Mouse (Mus musculus) embryonic facial prominence, embryonic 12.5 days (tissue): ENCODE results near the gene Cmc2. TPM values are rescaled to one million over a fixed set of nuclear protein-coding genes. Genes with fewer than 3 reads are reported as not detected.

Experiments
- ATAC-seq: fragments of 200-750 bp; cut with Nextera tagmentation; 2 replicates; pipeline ENCODE4 v1.8.0; 2017; ENCODE audit not compliant: insufficient number of reproducible peaks, insufficient read depth, low FRiP score, low TSS enrichment
- H3K27ac ChIP-seq: fragments of 300-500 bp; sonication (generic); 2 replicates; pipeline ENCODE4 v1.5.1; 2016; ENCODE audit warnings: mild to moderate bottlenecking
- H3K27me3 ChIP-seq: fragments of 300-500 bp; sonication (generic); 2 replicates; pipeline ENCODE4 v1.6.1; 2016; ENCODE audit warnings: mild to moderate bottlenecking, moderate library complexity
- H3K36me3 ChIP-seq: fragments of 300-500 bp; sonication (generic); 2 replicates; pipeline ENCODE4 v1.6.1; 2016; ENCODE audit warnings: mild to moderate bottlenecking
- H3K4me1 ChIP-seq: fragments of 300-500 bp; sonication (generic); 2 replicates; pipeline ENCODE4 v1.6.1; 2016
- H3K4me2 ChIP-seq: fragments of 300-500 bp; sonication (generic); replicated peaks from 2 replicates; pipeline ENCODE4 v1.6.1; 2016; ENCODE audit warnings: mild to moderate bottlenecking, moderate library complexity
- H3K4me3 ChIP-seq: fragments of 300-500 bp; sonication (generic); 2 replicates; pipeline ENCODE4 v1.5.1; 2016; ENCODE audit warnings: mild to moderate bottlenecking
- H3K9ac ChIP-seq: fragments of 300-500 bp; sonication (generic); 2 replicates; pipeline ENCODE4 v1.6.1; 2016; ENCODE audit warnings: mild to moderate bottlenecking, moderate library complexity
- H3K9me3 ChIP-seq: fragments of 300-500 bp; sonication (generic); 2 replicates; pipeline ENCODE4 v1.6.1; 2016; ENCODE audit warnings: mild to moderate bottlenecking, moderate library complexity
- WGBS: fragments of 180-500 bp; shearing (Covaris S2); methylation state at CpG from one replicate; pipeline ENCODE4 v1.1.7; 2016; 5-methylcytosine and 5-hydroxymethylcytosine counted together
- polyA plus RNA-seq: library from polyadenylated mRNA; unstranded; fragments of >200 nt; fragmentation: Nextera tagmentation; extraction: Ambion mirVana; gene quantifications from 2 replicates; pipeline ENCODE4 v1.2.1, GENCODE M21; 2016

Gene Cmc2
- polyA plus RNA-seq, 1 experiment from 2014 or later, result 79.6 TPM

- 0 out of 2 replicates have a peak, but pooled peaks have one; percentile 19 for ATAC-seq
- Histone ChIP-seq H3K36me3 (peaks cover 5% of the 10 kb centered on the region), H3K27me3 (no peaks in the 10 kb centered on the region), H3K9ac (peak overlapping the region; percentile 82), H3K4me2 (peak overlapping the region; percentile 94), H3K4me3 (peak overlapping the region; percentile 94), H3K4me1 (peaks cover 12% of the 10 kb centered on the region), H3K27ac (no peak overlapping the region), H3K9me3 (no peaks in the 10 kb centered on the region)
- 1% methylated on average over 62 of the region's 62 CpGs for WGBS
Measured at GRCm38 (mm10) chr8:116943555-116944384, 22.5 kb upstream of the Cmc2 start.

- Histone ChIP-seq H3K27ac (no peak within 1 kb of the TSS), H3K9me3 (no peaks in the 10 kb centered on the region), H3K27me3 (no peaks in the 10 kb centered on the region), H3K4me1 (peaks cover 12% of the 10 kb centered on the region), H3K4me3 (peak within 1 kb of the TSS; percentile 94), H3K36me3 (peaks cover 11% of the 10 kb centered on the region), H3K9ac (peak within 1 kb of the TSS; percentile 82), H3K4me2 (peak within 1 kb of the TSS; percentile 94)
- under 1% methylated on average over 46 of the region's 46 CpGs for WGBS
- ATAC-seq, result peak; percentile 82
Measured at GRCm38 (mm10) chr8:116943161-116943554, 21.9 kb upstream of the Cmc2 start, which contains the start of gene Atmin. Atmin (plus strand) TSS chr8:116943393.

GRCm38 (mm10) chr8:116942284-116943058 lies 21.2 kb upstream of the Cmc2 start:
- Histone ChIP-seq H3K9me3 (no peaks in the 10 kb centered on the region), H3K36me3 (peaks cover 17% of the 10 kb centered on the region), H3K4me1 (peaks cover 12% of the 10 kb centered on the region), H3K27me3 (no peaks in the 10 kb centered on the region), H3K4me2 (no peak overlapping the region; the same call in 1 of the 2 replicates), H3K4me3 (no peak overlapping the region), H3K9ac (no peak overlapping the region), H3K27ac (no peak overlapping the region)
- ATAC-seq, result 0 out of 2 replicates have a peak, but pooled peaks have one; percentile 11
- WGBS, result 79% methylated on average over 12 of the region's 12 CpGs

- ATAC-seq, result no peak
- no peak overlapping the region for H3K9ac ChIP-seq
- no peak overlapping the region for H3K27ac ChIP-seq
- H3K36me3 ChIP-seq, result peaks cover 67% of the 10 kb centered on the region
- 72% methylated on average over 6 of the region's 6 CpGs for WGBS
- no peak overlapping the region for H3K4me3 ChIP-seq
- no peaks in the 10 kb centered on the region for H3K4me1 ChIP-seq
- no peaks in the 10 kb centered on the region for H3K9me3 ChIP-seq
- H3K4me2 ChIP-seq, result no peak overlapping the region
- no peaks in the 10 kb centered on the region for H3K27me3 ChIP-seq
Measured at GRCm38 (mm10) chr8:116935506-116935905, 14.3 kb upstream of the Cmc2 start.

- Histone ChIP-seq H3K36me3 (peaks cover 67% of the 10 kb centered on the region), H3K9me3 (no peaks in the 10 kb centered on the region), H3K9ac (no peak overlapping the region), H3K4me3 (no peak overlapping the region), H3K4me1 (no peaks in the 10 kb centered on the region), H3K27me3 (no peaks in the 10 kb centered on the region), H3K4me2 (no peak overlapping the region), H3K27ac (no peak overlapping the region)
- no peak for ATAC-seq
- 85% methylated on average over 4 of the region's 4 CpGs for WGBS
Measured at GRCm38 (mm10) chr8:116934976-116935375, 13.7 kb upstream of the Cmc2 start.

GRCm38 (mm10) chr8:116928588-116928987 lies 7.3 kb upstream of the Cmc2 start:
- 89% methylated on average over 5 of the region's 5 CpGs for WGBS
- H3K4me1 ChIP-seq, result no peaks in the 10 kb centered on the region
- no peak for ATAC-seq
- no peak overlapping the region for H3K4me2 ChIP-seq
- H3K4me3 ChIP-seq, result no peak overlapping the region
- H3K27me3 ChIP-seq, result no peaks in the 10 kb centered on the region
- peaks cover 53% of the 10 kb centered on the region for H3K36me3 ChIP-seq
- H3K9ac ChIP-seq, result no peak overlapping the region
- no peak overlapping the region for H3K27ac ChIP-seq
- no peaks in the 10 kb centered on the region for H3K9me3 ChIP-seq

- no peak overlapping the region for H3K4me2 ChIP-seq
- H3K9me3 ChIP-seq, result no peaks in the 10 kb centered on the region
- H3K9ac ChIP-seq, result no peak overlapping the region
- no peak overlapping the region for H3K27ac ChIP-seq
- 82% methylated on average over 9 of the region's 9 CpGs for WGBS
- H3K4me3 ChIP-seq, result no peak overlapping the region
- no peaks in the 10 kb centered on the region for H3K4me1 ChIP-seq
- peaks cover 47% of the 10 kb centered on the region for H3K36me3 ChIP-seq
- no peaks in the 10 kb centered on the region for H3K27me3 ChIP-seq
- ATAC-seq, result peak; percentile 56; the same call in 1 of the 2 replicates
Measured at GRCm38 (mm10) chr8:116927880-116928279, 6.6 kb upstream of the Cmc2 start.

- Histone ChIP-seq H3K27ac (no peak overlapping the region), H3K4me3 (no peak overlapping the region), H3K36me3 (peaks cover 29% of the 10 kb centered on the region), H3K9me3 (no peaks in the 10 kb centered on the region), H3K4me2 (no peak overlapping the region), H3K4me1 (peaks cover 15% of the 10 kb centered on the region), H3K27me3 (no peaks in the 10 kb centered on the region), H3K9ac (no peak overlapping the region)
- ATAC-seq, result no peak
- WGBS, result 87% methylated on average over 8 of the region's 8 CpGs
Measured at GRCm38 (mm10) chr8:116923526-116923925, 2.3 kb upstream of the Cmc2 start.

GRCm38 (mm10) chr8:116922060-116922757 lies 954 bp upstream of the Cmc2 start:
- H3K4me3 ChIP-seq, result peak overlapping the region; percentile 72
- ATAC-seq, result 0 out of 2 replicates have a peak, but pooled peaks have one; percentile 8
- peaks cover 16% of the 10 kb centered on the region; the same call in 1 of the 2 replicates for H3K36me3 ChIP-seq
- no peaks in the 10 kb centered on the region for H3K9me3 ChIP-seq
- H3K4me2 ChIP-seq, result peak overlapping the region; percentile 65
- 27% methylated on average over 17 of the region's 17 CpGs for WGBS
- 0 out of 2 replicates have a peak overlapping the region, but pooled peaks have one; percentile 73 for H3K27ac ChIP-seq
- H3K27me3 ChIP-seq, result no peaks in the 10 kb centered on the region
- peak overlapping the region; percentile 80 for H3K9ac ChIP-seq
- peaks cover 15% of the 10 kb centered on the region for H3K4me1 ChIP-seq

GRCm38 (mm10) chr8:116921005-116921336 lies 284 bp downstream of the Cmc2 start:
- H3K27me3 ChIP-seq, result no peaks in the 10 kb centered on the region
- ATAC-seq, result no peak
- peaks cover 19% of the 10 kb centered on the region; the same call in 1 of the 2 replicates for H3K36me3 ChIP-seq
- WGBS, result 0% methylated on average over 22 of the region's 22 CpGs
- peak overlapping the region; percentile 73 for H3K27ac ChIP-seq
- H3K9ac ChIP-seq, result peak overlapping the region; percentile 80
- peak overlapping the region; percentile 65 for H3K4me2 ChIP-seq
- no peaks in the 10 kb centered on the region for H3K9me3 ChIP-seq
- H3K4me3 ChIP-seq, result peak overlapping the region; percentile 72
- peaks cover 15% of the 10 kb centered on the region for H3K4me1 ChIP-seq

GRCm38 (mm10) chr8:116905836-116906235 lies 15.4 kb downstream of the Cmc2 start:
- ATAC-seq, result no peak
- Histone ChIP-seq H3K9me3 (no peaks in the 10 kb centered on the region), H3K36me3 (peaks cover 11% of the 10 kb centered on the region), H3K4me1 (no peaks in the 10 kb centered on the region), H3K9ac (no peak overlapping the region), H3K27me3 (no peaks in the 10 kb centered on the region), H3K27ac (no peak overlapping the region), H3K4me3 (no peak overlapping the region), H3K4me2 (no peak overlapping the region)
- WGBS, result 96% methylated on average over 4 of the region's 4 CpGs
